31 mouse cellular contexts compared by ENCODE assay signal in genomic region chr9:122447568-122447967, GRCm38 (mm10).
"Had no signal": no experiment of that assay in that cellular context is flagged by ENCODE, and none has a peak within 500 bp of the region (broad histone marks: within the 10 kb centered on the region; RNA-seq: fewer than 3 reads in every experiment).

No protein-coding gene starts in this region.

- H3K27me3 ChIP-seq: limb, embryonic 12.5 days; limb, embryonic 13.5 days; limb, embryonic 15.5 days; liver, embryonic 12.5 days; liver, embryonic 13.5 days; liver, embryonic 15.5 days; lung, embryonic 15.5 days; midbrain, embryonic 12.5 days; midbrain, embryonic 13.5 days; midbrain, embryonic 15.5 days; neural tube, embryonic 12.5 days had no signal

- H3K4me1 ChIP-seq: limb, embryonic 10.5 days; limb, embryonic 12.5 days; limb, embryonic 15.5 days; liver, embryonic 12.5 days; liver, embryonic 13.5 days; liver, embryonic 15.5 days; lung, embryonic 15.5 days; megakaryocyte, embryonic 14.5 days; midbrain, embryonic 10.5 days; midbrain, embryonic 12.5 days; midbrain, embryonic 13.5 days; midbrain, embryonic 15.5 days; neural tube, embryonic 12.5 days had no signal

- H3K4me2 ChIP-seq: limb, embryonic 12.5 days; limb, embryonic 13.5 days; limb, embryonic 15.5 days; liver, embryonic 11.5 days; liver, embryonic 12.5 days; liver, embryonic 13.5 days; liver, embryonic 15.5 days; lung, embryonic 14.5 days; lung, embryonic 15.5 days; midbrain, embryonic 11.5 days; midbrain, embryonic 12.5 days; midbrain, embryonic 13.5 days; midbrain, embryonic 15.5 days; neural tube, embryonic 12.5 days had no signal

- H3K36me3 ChIP-seq: limb, embryonic 10.5 days; limb, embryonic 12.5 days; limb, embryonic 13.5 days; limb, embryonic 15.5 days; liver, embryonic 12.5 days; liver, embryonic 13.5 days; liver, embryonic 15.5 days; lung, embryonic 15.5 days; midbrain, embryonic 10.5 days; midbrain, embryonic 12.5 days; midbrain, embryonic 13.5 days; midbrain, embryonic 15.5 days; neural tube, embryonic 12.5 days had no signal

- H3K27ac ChIP-seq: limb, embryonic 10.5 days; limb, embryonic 12.5 days; limb, embryonic 13.5 days; limb, embryonic 15.5 days; liver, embryonic 12.5 days; liver, embryonic 13.5 days; liver, embryonic 14.5 days; liver, embryonic 15.5 days; lung, embryonic 15.5 days; macrophage; midbrain, embryonic 10.5 days; midbrain, embryonic 12.5 days; midbrain, embryonic 13.5 days; midbrain, embryonic 15.5 days; neural tube, embryonic 12.5 days had no signal

- DNase-seq: left cerebral cortex, postnatal 4 days; liver; liver, embryonic 13.5 days; liver, postnatal 0 days; lung, adult 18-20 months; lung, adult 2 months; lung, embryonic 14.5 days; lung, postnatal 10 days; lung, postnatal 14 days; lung, postnatal 36 days; lung, postnatal 4 days had no signal

- H3K4me3 ChIP-seq: limb, embryonic 10.5 days; limb, embryonic 12.5 days; limb, embryonic 13.5 days; limb, embryonic 15.5 days; liver, embryonic 12.5 days; liver, embryonic 13.5 days; liver, embryonic 15.5 days; lung, embryonic 15.5 days; megakaryocyte, embryonic 14.5 days; midbrain, embryonic 10.5 days; midbrain, embryonic 12.5 days; midbrain, embryonic 13.5 days; midbrain, embryonic 15.5 days; myocyte; neural tube, embryonic 12.5 days had no signal

- H3K9me3 ChIP-seq: limb, embryonic 10.5 days; limb, embryonic 12.5 days; limb, embryonic 13.5 days; limb, embryonic 15.5 days; liver, embryonic 12.5 days; liver, embryonic 13.5 days; liver, embryonic 15.5 days; lung, embryonic 15.5 days; megakaryocyte, embryonic 14.5 days; midbrain, embryonic 10.5 days; midbrain, embryonic 12.5 days; midbrain, embryonic 13.5 days; midbrain, embryonic 15.5 days; neural tube, embryonic 12.5 days had no signal

- ATAC-seq: liver, embryonic 12.5 days; liver, postnatal 0 days; lung, postnatal 0 days; midbrain, embryonic 13.5 days; midbrain, embryonic 15.5 days; midbrain, embryonic 16.5 days had no signal

- H3K9ac ChIP-seq: limb, embryonic 12.5 days; limb, embryonic 13.5 days; limb, embryonic 15.5 days; liver, embryonic 12.5 days; liver, embryonic 13.5 days; liver, embryonic 14.5 days; liver, embryonic 15.5 days; liver, postnatal 0 days; lung, embryonic 14.5 days; lung, embryonic 15.5 days; midbrain, embryonic 12.5 days; midbrain, embryonic 13.5 days; midbrain, embryonic 15.5 days; neural tube, embryonic 12.5 days had no signal
